Mouse (Mus musculus) kidney, adult 18-20 months (tissue): ENCODE data around the gene Slc25a34.

Experiments
- DNase-seq: peaks from one replicate; pipeline ENCODE4 v3.0.0; 2021

The Slc25a34 gene

DNA sequence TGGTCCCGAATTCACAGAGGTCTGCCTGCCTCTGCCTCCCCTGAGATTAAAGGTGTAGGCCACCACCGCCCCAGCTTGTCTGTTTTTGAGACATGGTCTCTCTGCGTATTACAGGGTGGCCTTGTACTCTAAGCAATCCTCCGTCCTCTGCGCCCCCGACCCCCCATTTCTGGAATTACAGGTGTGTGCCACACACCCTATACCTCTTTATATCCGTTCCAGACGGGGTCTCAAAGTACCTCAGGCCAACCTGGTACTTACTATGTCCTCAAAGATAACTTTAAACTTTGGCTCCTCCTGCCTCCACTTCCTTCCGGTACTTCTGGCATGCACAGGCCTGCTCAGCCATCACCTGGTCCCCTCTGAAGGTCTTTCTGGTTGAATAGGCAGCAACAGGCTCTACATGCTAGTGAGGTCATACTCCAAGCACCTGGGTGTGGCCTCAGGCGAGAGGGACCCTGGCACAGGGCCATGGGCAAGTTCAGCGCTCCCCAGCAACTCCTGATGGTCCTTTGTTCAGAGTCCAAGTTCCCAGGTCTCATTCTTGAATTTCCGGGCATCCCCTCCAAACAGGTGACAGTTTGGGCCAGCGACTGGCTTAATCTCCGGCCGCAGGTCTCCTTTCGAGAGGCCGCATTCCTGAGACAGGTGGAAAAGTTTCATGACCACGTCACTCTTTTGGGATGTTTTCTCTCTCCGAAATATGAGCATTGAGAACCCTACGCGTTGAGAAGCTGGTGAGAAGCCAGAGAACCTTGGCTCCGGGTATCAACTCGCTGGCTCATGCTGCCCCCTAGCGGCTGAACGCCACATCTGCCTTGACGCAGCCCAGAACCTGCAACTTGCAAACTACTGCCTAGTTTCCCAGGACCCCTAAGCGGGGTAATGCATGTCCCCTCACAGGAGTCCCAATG lies 48.6 kb downstream of the Slc25a34 start:
- DNase-seq, result peak; percentile 88

GRCm38 (mm10) chr4:141573359-141573966 lies 50.2 kb downstream of the Slc25a34 start:
- DNase-seq, result peak; percentile 77

DNA sequence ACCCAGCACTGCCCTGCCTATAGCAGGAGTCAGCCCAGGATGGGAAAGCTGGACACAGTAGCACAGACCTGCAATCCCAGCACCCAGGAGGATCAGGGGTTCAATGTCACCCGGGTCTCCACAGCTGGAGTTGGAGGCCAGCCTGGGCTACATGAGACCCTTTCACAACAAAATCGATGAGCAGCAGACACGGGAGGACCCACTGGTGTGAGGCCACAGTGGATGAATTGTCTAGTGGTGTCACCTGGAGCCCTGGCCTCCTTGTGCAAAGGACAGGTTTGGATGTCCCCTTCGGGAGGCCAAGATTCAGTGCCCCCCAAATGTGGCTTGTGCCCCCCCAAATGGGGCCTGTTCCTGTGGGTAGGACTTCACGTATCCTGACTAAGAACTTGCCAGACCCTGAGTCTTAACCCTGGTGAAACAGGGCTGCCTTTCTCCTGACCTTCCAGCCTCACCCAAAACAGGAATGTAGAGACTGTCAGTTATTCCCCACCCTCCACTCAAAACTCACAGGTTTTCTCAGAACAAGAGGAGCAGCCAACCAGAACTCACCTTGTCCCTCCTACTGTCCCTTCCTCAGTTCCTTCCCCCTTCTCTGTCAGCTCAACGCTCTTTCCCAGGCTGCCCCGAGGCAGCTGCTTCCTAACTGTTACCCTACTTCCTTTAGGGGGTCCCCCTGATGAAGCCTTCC lies 50.8 kb downstream of the Slc25a34 start:
- DNase-seq, result no peak

GRCm38 (mm10) chr4:141571934-141572333 lies 51.7 kb downstream of the Slc25a34 start:
- DNase-seq, result peak; percentile 41

DNA sequence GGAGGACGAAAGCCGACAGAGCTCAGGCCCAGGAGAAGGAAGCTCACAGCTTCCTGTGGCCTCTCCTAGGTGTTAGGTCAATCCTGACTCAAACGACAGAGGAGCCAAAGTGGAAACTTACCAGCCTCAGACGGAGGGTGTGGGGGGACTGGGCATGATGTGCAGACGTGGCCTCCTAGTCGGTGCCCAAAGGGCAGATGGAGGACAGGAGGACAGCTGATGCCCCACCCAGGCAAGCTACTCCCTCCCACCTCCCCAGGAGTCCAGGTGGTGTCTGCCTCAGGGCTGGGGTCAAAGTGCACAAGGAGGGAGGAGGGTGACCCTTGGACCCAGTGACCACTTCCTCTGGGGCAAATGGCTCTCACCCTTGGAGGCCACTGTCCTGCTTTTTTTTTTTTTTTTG lies 52.3 kb downstream of the Slc25a34 start:
- DNase-seq, result peak; percentile 87

GRCm38 (mm10) chr4:141570821-141571220 lies 52.8 kb downstream of the Slc25a34 start:
- DNase-seq, result no peak

- DNase-seq, result peak; percentile 89
Measured at GRCm38 (mm10) chr4:141570004-141570403, 53.6 kb downstream of the Slc25a34 start.

- DNase-seq, result no peak
Measured at GRCm38 (mm10) chr4:141568966-141569365, 54.7 kb downstream of the Slc25a34 start.
